Mouse (Mus musculus) liver, embryonic 18 days (tissue): ENCODE results near the gene Adh1. TPM values are rescaled to one million over a fixed set of nuclear protein-coding genes. Genes with fewer than 3 reads are reported as not detected.

Source experiments
- polyA plus RNA-seq: library from polyadenylated mRNA; depleted of rRNA; stranded (reverse); fragments of >200 nt; gene quantifications from 2 replicates; pipeline ENCODE4 v1.2.3, GENCODE M21; 2012; rRNA removed

Gene Adh1
- 1,016 and 1,070 TPM in 2 replicates for polyA plus RNA-seq

DNA sequence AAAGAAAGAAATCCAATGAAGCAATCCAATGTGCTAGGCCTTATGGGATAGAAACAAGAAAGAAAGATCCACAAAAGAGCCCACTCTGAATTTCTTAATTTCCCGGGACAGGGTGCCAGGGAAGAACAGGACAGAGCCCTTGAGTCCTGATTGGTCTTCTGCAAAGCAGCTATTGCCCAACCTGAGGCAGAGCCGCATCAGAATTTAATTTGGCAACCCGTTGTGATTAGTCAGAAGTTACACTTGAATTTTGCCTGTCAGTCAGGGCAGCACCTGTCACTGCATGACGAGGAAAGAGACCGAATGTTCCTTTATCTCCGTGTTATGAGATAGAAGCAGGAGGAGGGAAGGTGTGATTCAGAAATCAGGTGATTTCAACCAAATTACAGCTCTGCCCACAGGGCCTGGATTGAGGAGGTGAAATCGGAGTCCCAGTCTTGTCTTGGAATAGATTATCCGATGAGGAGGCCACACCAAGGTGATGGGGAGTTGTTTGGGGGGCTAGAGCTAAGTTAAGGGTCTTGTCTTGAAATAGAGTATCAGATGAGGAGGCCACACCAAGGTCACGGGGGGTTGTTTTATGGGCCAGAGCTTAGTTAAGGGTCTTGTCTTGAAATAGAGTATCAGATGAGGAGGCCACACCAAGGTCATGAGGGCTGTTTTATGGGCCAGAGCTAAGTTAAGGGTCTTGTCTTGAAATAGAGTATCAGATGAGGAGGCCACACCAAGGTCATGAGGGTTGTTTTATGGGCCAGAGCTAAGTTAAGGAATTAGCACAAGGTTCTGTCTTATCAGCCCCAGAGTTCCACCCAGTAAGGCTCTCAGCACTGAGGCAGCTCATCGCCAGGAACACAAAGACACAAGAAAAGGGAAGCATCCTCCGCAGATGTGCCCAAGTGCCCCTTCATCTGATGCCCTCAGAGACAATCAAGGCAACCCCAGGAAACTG is at the start of gene Adh1:
Gene Adh1 (plus strand): TSS at position 271 of the 949 bp plus-strand sequence.

DNA sequence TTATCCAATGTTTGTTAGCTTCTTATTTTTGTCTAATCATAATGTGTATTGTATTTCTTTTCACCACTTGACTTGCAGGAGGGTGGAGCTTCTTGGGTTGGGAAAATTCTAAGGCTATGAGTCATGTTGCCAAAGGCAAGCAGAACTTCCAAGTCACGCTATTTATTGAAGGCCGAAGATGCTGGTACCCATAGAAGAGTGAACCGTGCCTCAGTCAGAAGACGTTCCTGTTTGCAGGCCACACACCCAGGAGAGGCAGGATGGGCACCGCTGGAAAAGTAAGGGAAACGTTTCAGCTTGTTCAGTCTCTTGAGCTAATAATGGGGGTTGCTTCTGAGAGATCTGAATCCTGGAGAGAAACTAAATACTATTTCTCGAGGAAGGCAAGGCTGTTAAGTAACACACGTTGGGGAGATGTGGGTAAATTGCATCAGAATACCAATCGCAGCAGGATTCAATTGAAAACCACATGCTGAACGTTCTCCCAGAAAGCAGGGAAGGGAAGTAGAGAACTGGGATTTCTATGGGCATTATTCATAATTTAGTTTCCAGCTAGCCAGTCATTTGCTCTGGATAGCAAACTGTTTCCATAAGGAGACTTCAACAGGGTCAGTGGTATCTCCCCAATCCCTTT is 43.0 kb upstream of the Adh1 start, which contains the start of gene Adh7:
Gene Adh7 (plus strand): TSS at position 130 of the 634 bp plus-strand sequence.

DNA sequence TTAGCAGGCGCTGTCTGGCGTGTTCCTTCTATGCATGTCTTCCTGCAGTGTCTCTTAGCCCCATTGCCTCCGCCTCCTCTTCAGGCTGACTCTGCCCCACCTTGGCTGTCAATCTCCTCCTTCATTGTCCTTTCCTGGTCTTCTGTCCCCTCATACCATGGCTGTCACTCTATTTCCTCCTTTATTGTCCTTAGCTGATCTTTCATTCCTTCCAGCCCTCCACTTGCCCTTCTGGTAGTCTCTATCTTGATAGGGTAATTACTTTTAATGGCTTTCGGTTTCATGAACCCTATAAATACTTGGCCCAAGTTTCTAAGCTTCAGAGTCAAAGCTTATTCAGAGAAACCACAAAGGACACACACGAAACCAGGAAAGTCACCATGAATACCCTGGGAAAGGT is 52.2 kb downstream of the Adh1 start, which contains the start of gene Adh6a:
Gene Adh6a (plus strand): TSS at position 322 of the 400 bp plus-strand sequence.

Other genes starting within 250 kb of the Adh1 start
- 0.01 TPM in 2 replicates for gene 1110002E22Rik, start 195.9 kb upstream of the Adh1 start, polyA plus RNA-seq
- gene Gm5105, start 193.6 kb upstream of the Adh1 start, polyA plus RNA-seq, result 0.02 and 0.03 TPM in 2 replicates
- gene Trmt10a, start 117.5 kb upstream of the Adh1 start, polyA plus RNA-seq, result 2.4 and 2.9 TPM in 2 replicates
- gene Mttp, start 116.0 kb upstream of the Adh1 start, polyA plus RNA-seq, result 47.1 and 48.9 TPM in 2 replicates
- not detected in 2 replicates for gene 4930579F01Rik, start 67.2 kb upstream of the Adh1 start, polyA plus RNA-seq
- 4.8 and 4.9 TPM in 2 replicates for gene Adh7, start 43.2 kb upstream of the Adh1 start, polyA plus RNA-seq
- not detected in 2 replicates for gene Adh6a, start 52.3 kb downstream of the Adh1 start, polyA plus RNA-seq
- 0.19 and 0.27 TPM in 2 replicates for gene Adh6b, start 80.8 kb downstream of the Adh1 start, polyA plus RNA-seq
- gene Adh4, start 154.5 kb downstream of the Adh1 start, polyA plus RNA-seq, result 0.39 and 0.49 TPM in 2 replicates
- gene Adh5, start 182.1 kb downstream of the Adh1 start, polyA plus RNA-seq, result 169 and 177 TPM in 2 replicates
- gene Metap1, start 228.5 kb downstream of the Adh1 start, polyA plus RNA-seq, result 18.9 and 20.2 TPM in 2 replicates